Mouse (Mus musculus): ENCODE data around the gene Scn2b.

- TF ChIP-seq HCFC1 (IDR thresholded peaks at IDR 0.05; ENCODE audit: low read depth, low read length) (no peak), MEF2A (IDR thresholded peaks at IDR 0.05; ENCODE audit: borderline replicate concordance, low read depth, low read length) (no peak), CTCF (conservative IDR thresholded peaks at IDR 0.05 in 1 of 2, IDR thresholded peaks at IDR 0.05 in 1 of 2; ENCODE audit: low read depth in 2 of 2, low read length in 2 of 2) (no peak), USF1 (IDR thresholded peaks at IDR 0.05; ENCODE audit: low read depth, low read length) (no peak), CHD1 (IDR thresholded peaks at IDR 0.05; ENCODE audit: low read depth, low read length) (no peak)
Observed at GRCm38 (mm10) chr9:45122209-45122761, 4.7 kb downstream of the Scn2b start.

Measured in CH12.LX (cell line).